Mouse (Mus musculus): ENCODE measurements around the gene Ankrd28.

- no peak for TF ChIP-seq POLR2A (IDR thresholded peaks at IDR 0.05; ENCODE audit: insufficient read length, low read depth)
- no peak for TF ChIP-seq TCF12 (IDR thresholded peaks at IDR 0.05; ENCODE audit: insufficient read depth, poor library complexity, severe bottlenecking)
- no peak for TF ChIP-seq REST (IDR thresholded peaks at IDR 0.05; ENCODE audit: insufficient read depth, insufficient read length)
- TF ChIP-seq USF1 (IDR thresholded peaks at IDR 0.05; ENCODE audit: low read depth), result no peak
- no peak for TF ChIP-seq MAX (IDR thresholded peaks at IDR 0.05; ENCODE audit: low read depth)
- TF ChIP-seq CEBPB (IDR thresholded peaks at IDR 0.05; ENCODE audit: insufficient read depth, poor library complexity, severe bottlenecking), result no peak
These were observed 174.1 kb downstream of the Ankrd28 start for GRCm38 (mm10) chr14:31656386-31656785.

Measured in myocyte (in vitro differentiated cells).